Mouse (Mus musculus) neural tube, embryonic 11.5 days (tissue): ENCODE results near the gene Gm5868. TPM values are rescaled to one million over a fixed set of nuclear protein-coding genes. Genes with fewer than 3 reads are reported as not detected.
"Not testable (repeated sequence)": the region's sequence is repeated elsewhere in the genome, so short reads cannot be mapped to it uniquely, and the experiment has no call there.

Experiments used
- ATAC-seq: fragments of 200-750 bp; cut with Nextera tagmentation; 2 replicates; pipeline ENCODE4 v1.8.0; 2017; ENCODE audit warnings: moderate number of reproducible peaks, mild to moderate bottlenecking, moderate TSS enrichment, moderate library complexity; ENCODE audit not compliant: insufficient read depth, low FRiP score, low TSS enrichment
- DNase-seq: peaks from one replicate; pipeline ENCODE4 v3.0.0-alpha.2; 2015; ENCODE audit warnings: low spot score
- H3K27ac ChIP-seq: fragments of 300-500 bp; sonication (generic); 2 replicates; pipeline ENCODE4 v1.5.1; 2014; ENCODE audit warnings: low read depth, mild to moderate bottlenecking, low read length
- H3K27me3 ChIP-seq: fragments of 300-500 bp; sonication (generic); 2 replicates; pipeline ENCODE4 v1.6.1; 2014; ENCODE audit warnings: mild to moderate bottlenecking, low read length, mixed read lengths; ENCODE audit not compliant: control insufficient read depth, insufficient read depth
- H3K36me3 ChIP-seq: fragments of 300-500 bp; sonication (generic); 2 replicates; pipeline ENCODE4 v1.6.1; 2014; ENCODE audit warnings: mild to moderate bottlenecking, low read length, moderate library complexity, mixed read lengths; ENCODE audit not compliant: control insufficient read depth, insufficient read depth
- H3K4me1 ChIP-seq: fragments of 300-500 bp; sonication (generic); 2 replicates; pipeline ENCODE4 v1.6.1; 2014; ENCODE audit warnings: low read length, mixed read lengths; ENCODE audit not compliant: control insufficient read depth, insufficient read depth
- H3K4me2 ChIP-seq: fragments of 300-500 bp; sonication (generic); 2 replicates; pipeline ENCODE4 v1.6.1; 2014; ENCODE audit warnings: low read depth, mild to moderate bottlenecking, moderate library complexity
- H3K4me3 ChIP-seq: fragments of 300-500 bp; sonication (generic); 2 replicates; pipeline ENCODE4 v1.5.1; 2014; ENCODE audit warnings: low read depth, low read length
- H3K9ac ChIP-seq: fragments of 300-500 bp; sonication (generic); 2 replicates; pipeline ENCODE4 v1.6.1; 2014; ENCODE audit warnings: mild to moderate bottlenecking, low read length
- H3K9me3 ChIP-seq: fragments of 300-500 bp; sonication (generic); 2 replicates; pipeline ENCODE4 v1.6.1; 2016; ENCODE audit warnings: low read length; ENCODE audit not compliant: control insufficient read depth
- WGBS: fragments of 180-500 bp; shearing (Covaris S2); extraction: QIAGEN DNeasy Blood & Tissue Kit; methylation state at CpG from one replicate; pipeline ENCODE4 v1.1.7; 2014; 5-methylcytosine and 5-hydroxymethylcytosine counted together
- polyA plus RNA-seq: library from polyadenylated mRNA; unstranded; fragments of >200 nt; fragmentation: Nextera tagmentation; extraction: Ambion mirVana; gene quantifications from 2 replicates; pipeline ENCODE4 v1.2.1, GENCODE M21; 2014

Gene Gm5868
- polyA plus RNA-seq, 1 experiment from 2014 or later, result 10.1 TPM

- H3K27ac ChIP-seq, H3K4me1 ChIP-seq, H3K36me3 ChIP-seq, H3K9me3 ChIP-seq, H3K27me3 ChIP-seq: not testable (repeated sequence)
- WGBS, result 38% methylated on average over 25 of the region's 25 CpGs
- ATAC-seq, result peak; percentile 54; the same call in 1 of the 2 replicates
- H3K9ac ChIP-seq, result peak overlapping the region; percentile 26; the same call in 1 of the 2 replicates
- peak overlapping the region; percentile 31 for H3K4me3 ChIP-seq
- peak; percentile 15 for DNase-seq
- peak overlapping the region; percentile 52 for H3K4me2 ChIP-seq
Observed at GRCm38 (mm10) chr5:72586667-72587191, 622 bp downstream of the Gm5868 start.

GRCm38 (mm10) chr5:72586122-72586521 is 1.2 kb downstream of the Gm5868 start:
- not testable (repeated sequence) for DNase-seq, H3K27ac ChIP-seq, H3K4me2 ChIP-seq, H3K4me3 ChIP-seq, H3K9me3 ChIP-seq, H3K27me3 ChIP-seq, H3K4me1 ChIP-seq, H3K9ac ChIP-seq, ATAC-seq, H3K36me3 ChIP-seq
- 50% methylated on average over 7 of the region's 7 CpGs for WGBS

GRCm38 (mm10) chr5:72580970-72581332 is 6.4 kb downstream of the Gm5868 start, which contains the start of gene Zar1:
Gene Zar1, minus strand, starts transcription at chr5:72581254.
- not testable (repeated sequence) for H3K9me3 ChIP-seq, H3K27ac ChIP-seq, H3K36me3 ChIP-seq, H3K4me1 ChIP-seq, H3K27me3 ChIP-seq
- 10% methylated on average over 10 of the region's 21 CpGs for WGBS
- Histone ChIP-seq H3K9ac (peak within 1 kb of the TSS; percentile 47), H3K4me2 (peak within 1 kb of the TSS; percentile 72), H3K4me3 (peak within 1 kb of the TSS; percentile 40)
- DNase-seq, result peak; percentile 28
- peak; percentile 51 for ATAC-seq

GRCm38 (mm10) chr5:72580088-72580969 is 7.0 kb downstream of the Gm5868 start:
- not testable (repeated sequence) for H3K27ac ChIP-seq, H3K27me3 ChIP-seq, H3K36me3 ChIP-seq, H3K9me3 ChIP-seq, H3K4me1 ChIP-seq
- Histone ChIP-seq H3K4me3 (peak overlapping the region; percentile 40), H3K9ac (peak overlapping the region; percentile 47), H3K4me2 (peak overlapping the region; percentile 72)
- 9% methylated on average over 50 of the region's 73 CpGs for WGBS
- DNase-seq, result peak; percentile 43
- ATAC-seq, result peak; percentile 74

GRCm38 (mm10) chr5:72579599-72579998 is 7.8 kb downstream of the Gm5868 start:
- not testable (repeated sequence) for H3K4me1 ChIP-seq, H3K36me3 ChIP-seq, H3K27ac ChIP-seq, H3K4me3 ChIP-seq, H3K27me3 ChIP-seq, H3K4me2 ChIP-seq, H3K9ac ChIP-seq, H3K9me3 ChIP-seq
- WGBS, result 56% methylated on average over 10 of the region's 10 CpGs
- peak; percentile 35 for DNase-seq
- ATAC-seq, result peak; percentile 29; the same call in 1 of the 2 replicates

GRCm38 (mm10) chr5:72565621-72566020 is 21.7 kb downstream of the Gm5868 start:
- no peaks in the 10 kb centered on the region for H3K4me1 ChIP-seq
- peaks cover 4% of the 10 kb centered on the region; the same call in 1 of the 2 replicates for H3K9me3 ChIP-seq
- H3K4me2 ChIP-seq, result no peak overlapping the region
- no peak overlapping the region for H3K9ac ChIP-seq
- H3K27ac ChIP-seq, result no peak overlapping the region
- WGBS, result 88% methylated on average over 5 of the region's 5 CpGs
- H3K27me3 ChIP-seq, result no peaks in the 10 kb centered on the region
- no peak for DNase-seq
- no peak for ATAC-seq
- H3K4me3 ChIP-seq, result no peak overlapping the region
- H3K36me3 ChIP-seq, result no peaks in the 10 kb centered on the region

- H3K36me3 ChIP-seq, H3K9ac ChIP-seq, ATAC-seq, DNase-seq, H3K27ac ChIP-seq, H3K9me3 ChIP-seq, H3K4me3 ChIP-seq, H3K27me3 ChIP-seq, H3K4me2 ChIP-seq, H3K4me1 ChIP-seq: not testable (repeated sequence)
- 94% methylated on average over 2 of the region's 2 CpGs for WGBS
Observed at GRCm38 (mm10) chr5:72563183-72563582, 24.2 kb downstream of the Gm5868 start.

GRCm38 (mm10) chr5:72560976-72561628 is 26.2 kb downstream of the Gm5868 start:
- Histone ChIP-seq H3K4me3 (no peak overlapping the region), H3K4me2 (no peak overlapping the region), H3K9ac (no peak overlapping the region), H3K27me3 (no peaks in the 10 kb centered on the region), H3K4me1 (no peaks in the 10 kb centered on the region; the same call in 1 of the 2 replicates), H3K9me3 (no peaks in the 10 kb centered on the region), H3K27ac (no peak overlapping the region), H3K36me3 (no peaks in the 10 kb centered on the region)
- DNase-seq (no peak), ATAC-seq (no peak)
- 80% methylated on average over 3 of the region's 3 CpGs for WGBS
